Mouse (Mus musculus): ENCODE results near the gene Hoxd12.
A peak's percentile ranks its signal among the peaks of the same experiment; 100 is the strongest.

The Hoxd12 gene

DNA sequence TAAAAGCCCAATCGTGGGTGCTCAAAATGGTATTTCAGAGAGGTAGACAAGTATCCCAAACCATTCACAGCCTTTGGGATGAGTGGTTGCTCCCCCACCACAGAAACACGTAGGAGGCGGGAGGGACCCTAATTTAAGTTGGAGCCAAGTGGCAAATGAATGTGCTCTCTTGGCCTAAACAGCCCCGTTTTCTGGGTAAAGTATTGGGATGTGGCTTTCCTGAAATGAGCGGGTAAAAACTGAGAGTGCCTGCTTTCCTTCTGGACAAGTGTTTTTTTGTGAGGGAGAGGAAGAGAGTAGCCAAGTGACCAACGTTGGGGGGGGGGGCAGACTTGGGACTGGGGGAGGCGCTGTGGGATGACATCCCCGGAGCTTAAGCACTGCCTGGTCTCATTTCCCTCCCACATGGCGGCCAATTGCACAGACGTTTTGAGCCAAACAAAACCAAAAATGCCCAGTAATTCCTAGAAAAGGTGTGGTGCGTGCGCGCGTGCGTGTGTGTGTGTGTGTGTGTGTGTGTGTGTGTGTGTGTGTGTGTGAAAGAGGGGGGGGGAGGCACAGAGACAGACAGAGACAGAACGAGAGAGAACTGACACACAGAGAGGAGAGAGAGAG, 36.2 kb downstream of the Hoxd12 start:
- DNase-seq, result no peak

DNA sequence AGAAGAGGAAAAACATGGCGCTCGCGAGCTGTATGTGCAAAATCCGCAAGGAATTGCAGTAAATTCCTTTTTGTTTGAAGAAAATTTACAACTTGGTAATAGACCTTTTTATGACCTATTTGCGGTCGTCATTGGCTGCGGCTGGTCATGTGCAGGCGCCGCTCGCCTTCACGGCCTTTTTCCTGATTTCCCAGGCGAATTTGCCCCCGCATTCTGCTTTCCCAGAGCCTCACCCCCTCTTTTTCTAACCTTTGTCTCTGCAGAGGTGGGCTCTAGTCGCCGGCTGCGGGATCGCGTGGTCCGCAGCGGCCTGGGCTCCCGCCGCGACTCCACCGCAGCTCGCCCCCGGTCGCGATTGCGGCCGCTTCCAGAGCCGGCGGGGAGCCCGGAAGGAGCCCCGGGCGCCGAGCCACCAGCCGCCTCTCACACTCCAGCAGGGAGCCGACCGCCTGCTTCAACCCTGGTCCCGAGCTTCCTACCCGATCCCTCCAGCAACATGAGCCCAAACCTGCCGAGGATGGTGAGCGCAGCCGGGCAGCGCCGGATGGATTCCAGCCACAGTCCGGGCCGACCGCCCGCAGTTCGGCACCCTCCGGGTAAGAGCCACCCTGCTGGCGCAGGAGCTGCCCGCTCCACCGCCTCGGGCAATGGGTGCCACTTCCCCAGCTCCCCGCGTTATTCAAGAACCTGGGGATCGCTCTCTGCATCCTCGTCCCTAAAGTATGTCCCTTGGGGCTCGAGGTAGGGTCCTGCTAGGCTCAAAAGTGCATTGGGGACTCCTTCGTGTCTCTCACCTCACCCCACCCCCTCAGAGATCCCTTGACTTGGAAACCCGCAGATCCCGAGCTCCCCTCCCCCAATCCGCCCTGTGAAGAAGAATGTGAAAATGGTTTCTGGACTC, 37.2 kb downstream of the Hoxd12 start, which contains the start of the genes Hoxd3 and Hoxd4:
Gene Hoxd3, plus strand, starts transcription at position 207 of the 901 bp plus-strand sequence.
Gene Hoxd4, plus strand, starts transcription at position 209 of the 901 bp plus-strand sequence.
- peak; percentile 84 for DNase-seq

DNA sequence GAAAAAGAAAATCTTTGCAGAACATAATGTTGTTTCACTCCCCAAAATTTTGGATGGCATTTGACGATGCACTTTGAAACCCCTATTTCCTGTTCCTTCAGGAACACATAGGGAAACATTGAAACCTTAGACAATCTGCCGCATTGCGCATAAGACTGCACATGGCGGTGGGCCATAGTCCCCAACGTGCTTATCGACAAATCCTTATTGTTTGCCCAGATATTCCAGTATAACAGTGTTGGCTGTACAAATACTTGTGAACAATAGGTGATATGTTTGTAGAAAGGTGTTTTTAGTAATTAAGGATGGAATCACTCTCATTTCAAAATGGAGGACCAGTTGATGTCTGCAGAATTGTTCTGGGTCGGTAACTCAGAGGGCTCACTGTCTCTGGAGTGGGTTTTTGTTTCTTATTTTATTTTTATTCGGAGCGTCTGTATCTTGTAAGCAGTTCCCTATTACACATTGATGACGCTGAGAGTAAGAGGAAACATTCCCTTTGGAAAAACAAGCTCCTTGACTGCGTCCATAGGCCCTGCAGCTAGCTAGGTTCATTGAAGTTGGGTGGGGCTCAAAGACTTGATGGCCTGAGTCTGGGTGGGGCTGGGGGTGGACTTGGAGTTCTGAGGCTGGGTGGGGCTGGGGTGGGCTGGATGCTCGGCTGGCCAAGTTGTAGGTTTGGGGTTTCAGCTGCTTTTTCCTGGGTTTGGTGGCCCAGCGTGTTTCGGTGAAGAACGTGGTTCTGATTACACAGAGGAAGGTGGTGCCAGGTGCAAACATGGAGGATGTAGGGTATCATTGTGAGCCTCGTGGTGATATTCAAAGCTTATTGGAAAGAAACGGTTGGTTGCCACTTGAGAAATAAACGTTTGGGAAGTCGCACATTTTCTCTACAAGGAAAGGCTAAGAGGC, 38.7 kb downstream of the Hoxd12 start:
- DNase-seq, result no peak

DNA sequence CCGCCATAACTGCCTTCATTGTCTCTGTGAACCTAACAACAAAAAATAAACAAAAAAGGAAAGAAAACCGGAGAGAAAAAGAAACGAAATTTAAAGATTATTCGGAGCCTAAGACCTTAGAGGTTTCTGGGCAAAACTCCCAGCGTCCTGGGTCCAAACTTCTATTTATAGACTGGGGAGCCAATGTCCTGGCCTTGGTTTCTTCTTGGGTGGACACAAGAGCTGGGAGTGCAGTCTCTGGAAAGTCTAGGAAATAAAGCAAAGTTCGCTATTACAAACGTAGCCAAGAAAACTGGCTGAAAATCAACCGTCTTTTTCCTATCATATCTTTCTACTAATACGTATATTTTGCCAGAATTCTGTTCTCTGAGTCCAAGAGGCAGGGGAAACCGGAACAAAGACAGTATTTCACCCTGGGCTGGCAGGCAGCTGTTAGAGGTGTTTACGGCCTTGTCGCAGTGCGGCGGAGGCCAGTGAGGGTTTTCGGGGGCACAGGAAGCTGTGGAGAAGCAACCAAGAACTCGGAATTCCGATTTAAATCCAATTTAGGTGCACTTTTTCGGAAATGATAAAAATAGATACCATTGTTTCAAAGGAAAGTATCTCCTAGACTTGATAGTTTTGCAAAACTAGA, 39.5 kb downstream of the Hoxd12 start:
- no peak for DNase-seq

DNA sequence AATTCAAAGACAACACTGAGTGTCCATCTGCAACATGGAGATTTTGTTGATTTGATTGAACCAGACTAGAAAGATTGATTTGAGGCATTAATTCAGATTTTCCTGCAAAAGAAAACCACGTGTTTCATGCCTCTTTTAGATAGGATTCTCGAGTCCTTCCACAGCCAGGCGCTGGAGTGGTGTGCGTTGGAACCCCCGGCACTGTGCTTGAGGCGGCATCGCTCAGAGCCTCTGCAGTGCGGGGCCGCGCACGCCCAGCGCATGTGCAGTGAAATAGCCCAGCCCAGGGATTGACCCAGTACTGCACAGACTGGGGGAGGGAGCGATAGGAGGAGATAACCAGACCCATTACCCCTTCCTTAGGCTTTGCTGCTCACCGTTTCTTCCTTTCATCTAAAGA, 40.1 kb downstream of the Hoxd12 start:
- peak; percentile 72 for DNase-seq

DNA sequence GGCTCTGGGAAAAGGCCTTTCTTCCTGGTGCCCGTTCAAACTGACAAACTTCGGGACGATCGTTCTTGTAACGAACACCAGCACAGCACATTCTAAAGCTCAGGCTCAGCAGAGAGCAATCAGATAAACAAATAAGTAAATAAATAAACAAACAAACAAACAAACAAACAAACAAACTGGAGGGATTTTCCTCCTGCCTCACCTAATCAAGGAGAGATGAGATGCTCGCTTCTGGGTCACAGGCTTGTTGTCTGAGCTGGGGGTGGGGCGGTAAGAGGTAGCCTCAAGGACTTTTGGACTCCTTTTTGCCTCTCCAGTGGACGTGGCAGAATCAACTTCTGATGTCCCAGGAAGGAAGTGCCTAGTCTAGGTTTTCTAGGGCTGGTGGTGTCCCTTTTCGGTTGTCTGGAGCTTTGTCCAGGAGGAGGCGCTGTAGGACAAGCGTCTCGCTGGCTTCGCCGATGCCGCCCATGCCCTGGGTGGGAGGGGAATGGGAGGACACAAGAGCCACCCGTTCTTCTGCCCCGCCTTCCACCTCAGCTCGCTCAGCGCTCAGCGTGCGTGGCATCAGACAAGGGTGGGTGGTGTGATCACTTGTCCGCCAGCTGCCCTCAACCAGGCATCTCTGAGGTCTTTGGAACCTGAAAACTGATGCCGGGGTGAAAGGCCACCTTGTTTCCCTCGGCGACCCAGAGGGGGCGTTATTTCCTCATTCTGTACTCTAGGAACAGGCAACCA, 40.9 kb downstream of the Hoxd12 start:
- peak; percentile 94 for DNase-seq

DNA sequence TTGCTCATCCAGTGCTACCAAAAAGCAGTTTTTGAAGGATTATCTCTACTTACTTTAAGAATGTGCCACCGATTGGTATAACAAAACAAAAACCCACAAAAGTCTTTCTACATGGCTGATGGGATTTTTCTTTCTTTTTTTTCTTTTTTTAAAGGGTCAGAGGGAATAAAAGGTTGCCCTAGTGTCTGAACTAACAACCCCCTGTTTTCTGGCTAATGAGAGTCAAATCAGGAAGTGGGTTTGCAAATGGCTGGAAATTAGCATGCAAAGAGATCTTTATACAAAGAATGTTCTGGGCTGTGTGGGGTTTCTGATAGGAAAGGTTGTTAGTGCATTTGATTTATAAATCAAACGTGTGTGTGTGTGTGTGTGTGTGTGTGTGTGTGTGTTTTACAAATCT, 45.6 kb downstream of the Hoxd12 start:
- DNase-seq, result no peak

DNA sequence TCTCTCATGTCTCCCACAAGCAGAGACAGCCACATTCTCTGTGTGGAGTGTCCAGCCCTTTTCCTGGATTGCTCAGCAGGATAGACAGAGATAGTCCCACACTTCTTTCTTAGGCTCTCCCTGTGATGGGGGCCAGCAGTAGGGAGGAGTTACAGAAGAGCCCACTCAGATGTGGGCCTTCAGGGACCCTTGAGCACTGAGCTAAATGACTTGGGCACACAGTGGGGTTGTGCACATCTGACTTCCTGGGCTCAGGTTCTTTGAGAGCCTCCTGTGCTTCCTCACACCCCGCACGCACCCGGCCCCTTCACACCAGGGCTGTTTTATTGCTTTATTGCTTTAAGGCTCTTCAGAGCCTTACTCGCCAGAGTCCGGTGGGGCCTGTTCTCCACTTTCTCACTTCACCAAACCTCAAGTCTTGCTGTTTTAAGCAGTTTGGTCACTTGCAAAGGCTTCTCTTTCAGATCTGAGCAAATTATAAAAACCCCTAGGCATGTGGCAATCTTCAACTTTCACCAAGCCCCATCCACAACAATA, 46.2 kb downstream of the Hoxd12 start:
- no peak for DNase-seq

DNA sequence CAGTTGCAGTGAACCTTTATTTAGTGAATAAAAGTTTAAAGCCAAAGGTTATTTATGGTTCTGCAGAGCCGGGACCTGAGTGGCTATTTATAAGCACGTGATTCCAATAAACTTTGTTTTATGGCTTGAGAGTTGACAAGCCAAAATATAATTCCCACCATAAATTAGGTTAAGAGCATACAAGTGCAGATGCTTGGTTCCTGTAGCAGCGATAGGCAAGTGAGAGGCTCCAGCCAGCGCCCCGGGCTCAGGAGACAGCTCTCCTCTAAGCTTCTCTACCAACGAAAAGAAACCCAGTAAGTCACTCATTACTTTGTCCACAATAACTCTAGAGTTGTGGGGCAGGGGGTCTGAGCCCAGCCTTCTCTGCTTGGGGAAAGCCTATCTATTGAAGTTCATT, 47.1 kb downstream of the Hoxd12 start:
- DNase-seq, result peak; percentile 44

DNA sequence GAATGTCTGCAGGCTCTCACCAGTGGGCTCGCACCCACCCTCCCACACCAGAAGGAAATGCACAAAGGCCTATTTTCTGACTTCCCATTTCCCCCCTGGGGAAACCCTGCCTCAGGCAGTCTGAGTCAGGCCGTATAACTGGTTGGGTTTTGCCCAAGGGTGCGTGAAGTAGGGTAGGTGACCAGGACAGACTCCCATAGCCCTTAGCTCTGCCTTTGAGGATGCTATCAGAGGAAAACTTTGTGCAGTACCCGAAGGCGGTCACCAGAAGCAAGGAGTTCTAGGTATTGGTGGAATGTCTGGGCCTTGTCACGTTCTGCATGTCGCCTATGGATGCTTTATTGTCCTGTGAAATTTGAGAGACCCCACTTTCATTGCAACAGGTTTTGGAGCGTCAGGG, 48.1 kb downstream of the Hoxd12 start:
- DNase-seq, result no peak

DNA sequence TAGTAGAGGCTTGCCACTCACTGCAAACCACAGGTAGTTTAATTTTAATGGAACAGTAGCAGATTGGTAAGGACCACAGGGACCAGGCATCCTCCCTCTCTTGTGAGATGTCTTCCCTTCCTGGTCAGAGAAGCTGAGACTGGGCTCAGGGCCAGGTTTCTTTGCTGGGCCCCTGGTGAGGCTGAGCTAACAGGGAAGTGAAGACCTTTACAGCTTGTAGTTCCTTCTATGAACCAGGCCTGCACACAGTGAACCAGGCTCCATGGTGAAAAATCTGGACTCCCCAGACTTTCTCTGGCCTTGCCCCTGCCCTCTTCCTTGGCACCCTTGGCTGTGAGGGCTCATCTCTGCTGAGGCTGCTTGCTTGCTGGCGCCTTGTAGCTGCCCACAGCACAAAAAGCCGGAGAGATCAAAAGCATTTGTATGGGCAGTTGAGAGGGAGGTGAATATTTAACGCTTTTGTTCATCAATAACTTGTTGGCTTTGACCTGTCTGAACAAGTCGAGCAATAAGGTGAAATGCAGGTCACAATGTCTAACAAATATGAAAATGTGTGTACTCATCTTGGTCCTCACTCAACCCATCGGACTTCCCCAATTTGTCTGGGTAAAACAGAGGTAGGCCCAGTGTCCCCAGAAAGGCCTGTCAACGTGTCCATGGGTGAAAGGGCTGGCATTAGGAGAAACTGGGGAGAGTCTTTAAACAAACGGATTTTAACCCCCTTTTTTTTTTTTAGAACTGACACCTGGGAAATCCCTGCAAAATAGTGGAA, 49.6 kb downstream of the Hoxd12 start:
- peak; percentile 64 for DNase-seq

DNA sequence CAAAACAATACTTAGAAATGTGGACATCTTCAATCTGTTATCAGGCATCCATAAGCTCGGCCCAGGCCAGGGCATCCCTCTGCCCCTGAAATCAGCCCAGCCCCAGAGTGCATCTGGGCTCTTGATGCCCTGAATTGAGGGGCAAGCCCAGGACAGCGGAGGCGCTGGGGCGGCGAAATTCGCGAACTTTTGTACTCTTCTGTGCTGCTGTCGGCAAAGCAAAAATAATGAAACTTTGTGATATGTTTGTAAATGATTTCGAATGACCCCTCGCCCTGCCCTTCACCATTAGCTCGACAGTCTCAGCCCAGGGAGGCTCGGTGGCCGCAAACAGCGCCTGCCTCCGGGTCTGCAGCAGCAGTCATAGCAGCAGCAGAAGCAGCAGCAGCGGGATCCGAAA, 50.4 kb downstream of the Hoxd12 start:
- DNase-seq, result no peak

DNA sequence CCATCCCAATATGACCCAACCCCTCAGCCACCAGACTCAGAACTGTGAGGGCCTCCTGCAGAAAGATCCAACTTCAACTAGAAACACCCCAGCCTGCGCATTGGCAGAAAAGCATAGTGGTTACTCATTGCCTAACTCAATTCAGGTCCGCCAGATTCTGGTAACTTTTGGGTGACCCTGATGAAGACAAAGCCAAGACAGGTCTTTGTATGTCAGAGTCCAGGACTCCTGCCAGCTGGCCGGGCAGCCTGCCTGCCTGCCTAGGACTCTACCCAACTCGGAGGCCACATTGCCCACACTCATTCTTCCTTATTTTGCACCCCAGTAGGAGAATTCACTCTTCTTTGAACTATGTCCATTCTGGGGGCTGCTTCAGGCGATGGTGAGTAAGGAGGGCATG, 51.7 kb downstream of the Hoxd12 start, which contains the start of gene Gm28230:
Gene Gm28230, plus strand, starts transcription at position 178 of the 400 bp plus-strand sequence.
- DNase-seq, result peak; percentile 51

DNA sequence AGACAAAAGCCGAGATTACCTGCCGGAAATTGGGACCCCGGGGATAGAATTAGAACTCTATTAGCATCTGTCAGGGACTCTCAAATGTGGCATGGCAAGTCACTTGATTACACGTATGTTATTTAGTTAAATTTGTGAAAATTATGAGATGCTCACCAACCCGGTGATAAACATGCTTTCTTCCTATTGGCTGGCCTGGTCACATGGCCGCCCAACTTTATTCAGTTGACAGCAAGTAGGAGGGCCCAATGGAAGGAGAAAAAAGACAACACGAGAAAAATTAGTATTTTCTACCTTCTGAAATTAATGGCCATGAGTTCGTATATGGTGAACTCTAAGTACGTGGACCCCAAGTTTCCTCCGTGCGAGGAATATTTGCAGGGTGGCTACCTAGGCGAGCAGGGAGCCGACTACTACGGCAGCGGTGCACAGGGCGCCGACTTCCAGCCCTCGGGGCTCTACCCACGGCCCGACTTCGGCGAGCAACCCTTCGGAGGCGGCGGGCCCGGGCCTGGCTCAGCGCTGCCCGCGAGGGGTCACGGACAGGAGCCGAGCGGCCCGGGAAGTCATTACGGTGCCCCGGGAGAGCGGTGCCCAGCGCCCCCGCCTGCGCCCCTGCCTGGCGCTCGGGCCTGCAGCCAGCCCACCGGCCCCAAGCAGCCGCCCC, 52.3 kb downstream of the Hoxd12 start:
- peak; percentile 35 for DNase-seq

Measured in kidney, postnatal 14 days (tissue).